Mouse (Mus musculus) splenic B cell, adult 2 months (primary cell): Measurements from ENCODE around the gene Gm765.

Experiments
- DNase-seq: peaks from one replicate; pipeline ENCODE4 v3.0.0-alpha.2; 2011; ENCODE audit warnings: low read depth, low spot score
- H3K27me3 ChIP-seq: 2 replicates; pipeline ENCODE4 v1.6.1; 2012; ENCODE audit warnings: mild to moderate bottlenecking, low read length, moderate library complexity, mixed read lengths; ENCODE audit not compliant: control insufficient read depth, poor library complexity, insufficient read depth, severe bottlenecking
- H3K36me3 ChIP-seq: 2 replicates; pipeline ENCODE4 v1.6.1; 2012; ENCODE audit warnings: mild to moderate bottlenecking, low read length, moderate library complexity, mixed read lengths; ENCODE audit not compliant: control insufficient read depth, poor library complexity, insufficient read depth, severe bottlenecking

The Gm765 gene

GRCm38 (mm10) chr6:98271553-98271952, 71.0 kb downstream of the Gm765 start:
- Histone ChIP-seq H3K27me3 (no peaks in the 10 kb centered on the region), H3K36me3 (no peaks in the 10 kb centered on the region)
- DNase-seq: peak; percentile 48

- Histone ChIP-seq H3K36me3 (no peaks in the 10 kb centered on the region), H3K27me3 (no peaks in the 10 kb centered on the region)
- no peak for DNase-seq
Measured at GRCm38 (mm10) chr6:98262961-98263360, 79.6 kb downstream of the Gm765 start.

GRCm38 (mm10) chr6:98259016-98259415, 83.5 kb downstream of the Gm765 start:
- no peaks in the 10 kb centered on the region for H3K27me3 ChIP-seq
- DNase-seq: no peak

GRCm38 (mm10) chr6:98246449-98246848, 96.1 kb downstream of the Gm765 start:
- H3K36me3 ChIP-seq: no peaks in the 10 kb centered on the region
- no peak for DNase-seq
- H3K27me3 ChIP-seq: no peaks in the 10 kb centered on the region

More at GRCm38 (mm10) chr6:98259016-98259415, 83.5 kb downstream of the Gm765 start:
- H3K36me3 ChIP-seq: no peaks in the 10 kb centered on the region

- H3K27me3 ChIP-seq: no peaks in the 10 kb centered on the region
Measured at GRCm38 (mm10) chr6:98243186-98243585, 99.4 kb downstream of the Gm765 start.

GRCm38 (mm10) chr6:98240561-98241272, 101.8 kb downstream of the Gm765 start:
- no peaks in the 10 kb centered on the region for H3K27me3 ChIP-seq
- DNase-seq: no peak
- no peaks in the 10 kb centered on the region for H3K36me3 ChIP-seq

More at GRCm38 (mm10) chr6:98243186-98243585, 99.4 kb downstream of the Gm765 start:
- no peaks in the 10 kb centered on the region for H3K36me3 ChIP-seq
- DNase-seq: no peak

- Histone ChIP-seq H3K36me3 (no peaks in the 10 kb centered on the region), H3K27me3 (no peaks in the 10 kb centered on the region)
- DNase-seq: no peak
Measured at GRCm38 (mm10) chr6:98234097-98234496, 108.5 kb downstream of the Gm765 start.

- no peak for DNase-seq
- no peaks in the 10 kb centered on the region for H3K27me3 ChIP-seq
- no peaks in the 10 kb centered on the region for H3K36me3 ChIP-seq
Measured at GRCm38 (mm10) chr6:98223923-98224322, 118.6 kb downstream of the Gm765 start.

GRCm38 (mm10) chr6:98221970-98222369, 120.6 kb downstream of the Gm765 start:
- no peaks in the 10 kb centered on the region for H3K27me3 ChIP-seq
- no peak for DNase-seq
- H3K36me3 ChIP-seq: no peaks in the 10 kb centered on the region

- H3K27me3 ChIP-seq: no peaks in the 10 kb centered on the region
- no peak for DNase-seq
- no peaks in the 10 kb centered on the region for H3K36me3 ChIP-seq
Measured at GRCm38 (mm10) chr6:98212225-98212624, 130.3 kb downstream of the Gm765 start.

GRCm38 (mm10) chr6:98210237-98210636, 132.3 kb downstream of the Gm765 start:
- H3K36me3 ChIP-seq: no peaks in the 10 kb centered on the region
- no peaks in the 10 kb centered on the region for H3K27me3 ChIP-seq
- DNase-seq: no peak

GRCm38 (mm10) chr6:98208051-98208450, 134.5 kb downstream of the Gm765 start:
- H3K36me3 ChIP-seq: no peaks in the 10 kb centered on the region
- DNase-seq: no peak
- H3K27me3 ChIP-seq: no peaks in the 10 kb centered on the region

- no peaks in the 10 kb centered on the region for H3K27me3 ChIP-seq
- DNase-seq: no peak
- H3K36me3 ChIP-seq: no peaks in the 10 kb centered on the region
Measured at GRCm38 (mm10) chr6:98198706-98199105, 143.8 kb downstream of the Gm765 start.

GRCm38 (mm10) chr6:98190745-98191442, 151.7 kb downstream of the Gm765 start:
- 0 out of 2 replicates have a peak, but pooled peaks cover 2% of the 10 kb centered on the region for H3K27me3 ChIP-seq
- no peak for DNase-seq
- H3K36me3 ChIP-seq: no peaks in the 10 kb centered on the region
